ENCODE assay signal across 8 mouse cellular contexts in the genomic region with DNA sequence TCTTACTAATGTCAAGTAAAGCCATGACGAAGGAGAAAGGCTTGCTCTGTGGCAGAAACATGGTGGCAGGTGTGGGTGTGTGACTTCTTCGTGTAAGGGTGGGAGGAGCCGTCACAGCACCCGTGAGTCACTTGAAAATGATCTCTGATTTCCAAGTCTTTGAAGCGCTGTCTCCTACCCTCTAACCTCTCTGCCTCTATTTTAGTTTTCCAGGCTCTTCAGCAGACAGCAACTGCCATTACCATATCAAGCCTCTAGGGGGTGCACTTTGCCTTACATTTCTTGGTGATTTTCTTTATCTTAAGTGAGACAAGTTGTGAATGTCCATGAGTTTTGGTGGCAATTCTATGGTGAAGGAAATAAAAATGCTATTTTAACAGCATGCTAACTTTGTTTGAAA. TPM values are rescaled to one million over a fixed set of nuclear protein-coding genes. Genes with fewer than 3 reads are reported as not detected.
DNase-seq lines count a peak whose midpoint lies in the region; ATAC-seq lines count a peak whose summit lies in the region.

No protein-coding gene starts in this region.

- H3K9me3 ChIP-seq in forebrain, embryonic 14.5 days (replicated peaks; ENCODE audit: control insufficient read depth, low read length): no peaks in the 10 kb centered on the region
- no peaks in the 10 kb centered on the region for H3K9me3 ChIP-seq in forebrain, embryonic 10.5 days
- H3K9me3 ChIP-seq in midbrain, embryonic 11.5 days (ENCODE audit: control insufficient read depth, low read length): no peaks in the 10 kb centered on the region
- no peaks in the 10 kb centered on the region for H3K9me3 ChIP-seq in midbrain, embryonic 16.5 days (replicated peaks; ENCODE audit: control insufficient read depth, low read length, poor library complexity, severe bottlenecking)

- DNase-seq in forebrain, embryonic 14.5 days (ENCODE audit: low spot score): peak; percentile 79
- DNase-seq in forebrain, embryonic 10.5 days (ENCODE audit: extremely low spot score, low spot score): no peak
- DNase-seq in midbrain, embryonic 11.5 days (ENCODE audit: low spot score, missing footprints): peak; percentile 90
- DNase-seq in cerebellum, adult 8-10 months: peak; percentile 58
- peak; percentile 62 for DNase-seq in layer of hippocampus, adult 9-10 months (ENCODE audit: low spot score)
- DNase-seq in splenic B cell, adult 2 months (ENCODE audit: low read depth, low spot score): peak; percentile 65
- DNase-seq in frontal cortex, postnatal 10 days (ENCODE audit: low spot score in 2 of 2): no peak

- H3K27me3 ChIP-seq in forebrain, embryonic 14.5 days (replicated peaks; ENCODE audit: control insufficient read depth, insufficient read depth, low read length): no peaks in the 10 kb centered on the region
- H3K27me3 ChIP-seq in forebrain, embryonic 10.5 days (ENCODE audit: poor library complexity, severe bottlenecking): peaks cover 30% of the 10 kb centered on the region
- H3K27me3 ChIP-seq in midbrain, embryonic 11.5 days (ENCODE audit: control insufficient read depth, insufficient read depth, low read length): no peaks in the 10 kb centered on the region
- no peaks in the 10 kb centered on the region for H3K27me3 ChIP-seq in midbrain, embryonic 16.5 days (ENCODE audit: control insufficient read depth, insufficient read depth, low read depth, low read length)
- no peaks in the 10 kb centered on the region for H3K27me3 ChIP-seq in splenic B cell, adult 2 months (ENCODE audit: control insufficient read depth, insufficient read depth, low read length, poor library complexity, severe bottlenecking)

- ATAC-seq in forebrain, embryonic 14.5 days: no peak
- no peak for ATAC-seq in midbrain, embryonic 11.5 days (ENCODE audit: low FRiP score)
- no peak for ATAC-seq in midbrain, embryonic 16.5 days

- peaks cover 11% of the 10 kb centered on the region for H3K4me1 ChIP-seq in forebrain, embryonic 14.5 days (ENCODE audit: control insufficient read depth, insufficient read depth, low read length)
- H3K4me1 ChIP-seq in forebrain, embryonic 10.5 days: peaks cover 39% of the 10 kb centered on the region
- peaks cover 16% of the 10 kb centered on the region for H3K4me1 ChIP-seq in midbrain, embryonic 11.5 days (ENCODE audit: control insufficient read depth, insufficient read depth, low read length)
- H3K4me1 ChIP-seq in midbrain, embryonic 16.5 days (ENCODE audit: control insufficient read depth, insufficient read depth, low read length): peaks cover 17% of the 10 kb centered on the region

- H3K4me3 ChIP-seq in forebrain, embryonic 14.5 days (ENCODE audit: low read depth, low read length): no peak overlapping the region
- H3K4me3 ChIP-seq in forebrain, embryonic 10.5 days: no peak overlapping the region
- H3K4me3 ChIP-seq in midbrain, embryonic 11.5 days (ENCODE audit: low read depth, low read length): no peak overlapping the region
- H3K4me3 ChIP-seq in midbrain, embryonic 16.5 days (ENCODE audit: low read depth, low read length): no peak overlapping the region

- 61% methylated on average over 5 of the region's 5 CpGs for whole genome bisulfite sequencing in forebrain, embryonic 14.5 days
- WGBS in forebrain, embryonic 10.5 days: 55% methylated on average over 5 of the region's 5 CpGs
- 53% methylated on average over 5 of the region's 5 CpGs for WGBS in midbrain, embryonic 11.5 days
- 56% methylated on average over 5 of the region's 5 CpGs for WGBS in midbrain, embryonic 16.5 days

- no peak overlapping the region for H3K4me2 ChIP-seq in forebrain, embryonic 14.5 days (ENCODE audit: low read length)
- no peak overlapping the region for H3K4me2 ChIP-seq in midbrain, embryonic 11.5 days
- H3K4me2 ChIP-seq in midbrain, embryonic 16.5 days (ENCODE audit: low read length): no peak overlapping the region

- H3K27ac ChIP-seq in forebrain, embryonic 14.5 days (ENCODE audit: low read depth, low read length): no peak overlapping the region
- H3K27ac ChIP-seq in forebrain, embryonic 10.5 days: no peak overlapping the region
- no peak overlapping the region for H3K27ac ChIP-seq in midbrain, embryonic 11.5 days (ENCODE audit: low read depth, low read length)
- no peak overlapping the region for H3K27ac ChIP-seq in midbrain, embryonic 16.5 days (ENCODE audit: low read length)

- no peak overlapping the region for H3K9ac ChIP-seq in forebrain, embryonic 14.5 days (ENCODE audit: low read length)
- no peak overlapping the region for H3K9ac ChIP-seq in midbrain, embryonic 11.5 days (ENCODE audit: low read length)
- H3K9ac ChIP-seq in midbrain, embryonic 16.5 days (ENCODE audit: low read depth, low read length): no peak overlapping the region

- H3K36me3 ChIP-seq in forebrain, embryonic 14.5 days (ENCODE audit: control insufficient read depth, insufficient read depth, low read length): peaks cover 12% of the 10 kb centered on the region
- H3K36me3 ChIP-seq in forebrain, embryonic 10.5 days (replicated peaks): peaks cover 4% of the 10 kb centered on the region; the same call in 1 of the 2 replicates
- H3K36me3 ChIP-seq in midbrain, embryonic 11.5 days (ENCODE audit: control insufficient read depth, insufficient read depth, low read length): no peaks in the 10 kb centered on the region
- peaks cover 18% of the 10 kb centered on the region for H3K36me3 ChIP-seq in midbrain, embryonic 16.5 days (ENCODE audit: control insufficient read depth, insufficient read depth, low read length)
- H3K36me3 ChIP-seq in splenic B cell, adult 2 months (ENCODE audit: control insufficient read depth, insufficient read depth, low read length, poor library complexity, severe bottlenecking): no peaks in the 10 kb centered on the region

RNA-seq across cellular contexts. Expression of a gene that starts 5.7 kb away (rescaled TPM):
- polyA plus RNA-seq in forebrain, embryonic 14.5 days (2014; fragmentation: Nextera tagmentation; extraction: Ambion mirVana): 10.5 and 11.1 TPM in 2 replicates
- 3.8 and 6.1 TPM in 2 replicates for polyA plus RNA-seq in forebrain, embryonic 10.5 days (2016; fragmentation: Nextera tagmentation; extraction: Ambion mirVana)
- 3.6 and 4.6 TPM in 2 replicates for polyA plus RNA-seq in midbrain, embryonic 11.5 days (2014; fragmentation: Nextera tagmentation; extraction: Ambion mirVana)
- polyA plus RNA-seq in midbrain, embryonic 16.5 days (2015; fragmentation: Nextera tagmentation; extraction: Ambion mirVana): 15.1 and 18.5 TPM in 2 replicates

RNA-seq across cellular contexts. Expression of a gene that starts 19.9 kb away (rescaled TPM):
- 2.4 and 2.6 TPM in 2 replicates for polyA plus RNA-seq in forebrain, embryonic 14.5 days (2014; fragmentation: Nextera tagmentation; extraction: Ambion mirVana)
- 6.3 and 7.1 TPM in 2 replicates for polyA plus RNA-seq in forebrain, embryonic 10.5 days (2016; fragmentation: Nextera tagmentation; extraction: Ambion mirVana)
- polyA plus RNA-seq in midbrain, embryonic 11.5 days (2014; fragmentation: Nextera tagmentation; extraction: Ambion mirVana): 6.9 and 7.6 TPM in 2 replicates
- 7.4 and 11.6 TPM in 2 replicates for polyA plus RNA-seq in midbrain, embryonic 16.5 days (2015; fragmentation: Nextera tagmentation; extraction: Ambion mirVana)

RNA-seq across cellular contexts. Expression of a gene that starts 46.5 kb away (rescaled TPM):
- polyA plus RNA-seq in forebrain, embryonic 14.5 days (2014; fragmentation: Nextera tagmentation; extraction: Ambion mirVana): 10.4 and 11.3 TPM in 2 replicates
- 1.8 and 3.3 TPM in 2 replicates for polyA plus RNA-seq in forebrain, embryonic 10.5 days (2016; fragmentation: Nextera tagmentation; extraction: Ambion mirVana)
- polyA plus RNA-seq in midbrain, embryonic 11.5 days (2014; fragmentation: Nextera tagmentation; extraction: Ambion mirVana): 8.5 and 8.8 TPM in 2 replicates
- polyA plus RNA-seq in midbrain, embryonic 16.5 days (2015; fragmentation: Nextera tagmentation; extraction: Ambion mirVana): 16.4 and 21.7 TPM in 2 replicates

RNA-seq across cellular contexts. Expression of a gene that starts 46.8 kb away (rescaled TPM):
- polyA plus RNA-seq in forebrain, embryonic 14.5 days (2014; fragmentation: Nextera tagmentation; extraction: Ambion mirVana): 1.4 and 1.6 TPM in 2 replicates
- 1.1 and 1.5 TPM in 2 replicates for polyA plus RNA-seq in forebrain, embryonic 10.5 days (2016; fragmentation: Nextera tagmentation; extraction: Ambion mirVana)
- 1.7 and 1.9 TPM in 2 replicates for polyA plus RNA-seq in midbrain, embryonic 11.5 days (2014; fragmentation: Nextera tagmentation; extraction: Ambion mirVana)
- polyA plus RNA-seq in midbrain, embryonic 16.5 days (2015; fragmentation: Nextera tagmentation; extraction: Ambion mirVana): 1.4 and 2.6 TPM in 2 replicates

RNA-seq across cellular contexts. Expression of a gene that starts 57.8 kb away (rescaled TPM):
- polyA plus RNA-seq in forebrain, embryonic 14.5 days (2014; fragmentation: Nextera tagmentation; extraction: Ambion mirVana): 80.2 and 82.0 TPM in 2 replicates
- 65.4 and 67.8 TPM in 2 replicates for polyA plus RNA-seq in forebrain, embryonic 10.5 days (2016; fragmentation: Nextera tagmentation; extraction: Ambion mirVana)
- 70.2 and 70.3 TPM in 2 replicates for polyA plus RNA-seq in midbrain, embryonic 11.5 days (2014; fragmentation: Nextera tagmentation; extraction: Ambion mirVana)
- polyA plus RNA-seq in midbrain, embryonic 16.5 days (2015; fragmentation: Nextera tagmentation; extraction: Ambion mirVana): 70.6 and 80.8 TPM in 2 replicates

Comparison
In these comparisons a context has a peak if more than half of its experiments do, and no peak if none do; other contexts are left out.
1. DNase-seq: peak in forebrain, embryonic 14.5 days (single experiment), midbrain, embryonic 11.5 days (single experiment), cerebellum, adult 8-10 months (single experiment), layer of hippocampus, adult 9-10 months (single experiment) and splenic B cell, adult 2 months (single experiment); none in forebrain, embryonic 10.5 days (single experiment) and frontal cortex, postnatal 10 days (0 of 2).